Mouse (Mus musculus): ENCODE results near the gene Foxk1. TPM values are rescaled to one million over a fixed set of nuclear protein-coding genes. Genes with fewer than 3 reads are reported as not detected.

Gene Foxk1
- polyA plus RNA-seq, 1 experiment from 2014 or later = 4.3 TPM

- peaks cover 39% of the 10 kb centered on the region for H3K4me1 ChIP-seq
- no peaks in the 10 kb centered on the region for H3K27me3 ChIP-seq (replicated peaks)
- no peaks in the 10 kb centered on the region for H3K36me3 ChIP-seq
- ATAC-seq (ENCODE audit: extremely low read depth, insufficient number of reproducible peaks, low FRiP score, low TSS enrichment) = no peak
- 80% methylated on average over 4 of the region's 4 CpGs for WGBS
- H3K9ac ChIP-seq = no peak overlapping the region
- H3K4me2 ChIP-seq = no peak overlapping the region
- no peaks in the 10 kb centered on the region for H3K9me3 ChIP-seq
- H3K4me3 ChIP-seq = no peak overlapping the region
- peak overlapping the region; percentile 70 for H3K27ac ChIP-seq (replicated peaks)
Measured at GRCm38 (mm10) chr5:142387716-142388115, 13.6 kb upstream of the Foxk1 start.

- 64% methylated on average over 5 of the region's 5 CpGs for WGBS
Measured at GRCm38 (mm10) chr5:142391691-142392090, 9.6 kb upstream of the Foxk1 start.

GRCm38 (mm10) chr5:142394602-142395252 lies 6.6 kb upstream of the Foxk1 start:
- no peak overlapping the region for H3K27ac ChIP-seq (replicated peaks)
- H3K9ac ChIP-seq = no peak overlapping the region
- no peak overlapping the region for H3K4me3 ChIP-seq
- H3K36me3 ChIP-seq = no peaks in the 10 kb centered on the region
- ATAC-seq (ENCODE audit: extremely low read depth, insufficient number of reproducible peaks, low FRiP score, low TSS enrichment) = no peak
- H3K4me1 ChIP-seq = peaks cover 18% of the 10 kb centered on the region
- no peaks in the 10 kb centered on the region for H3K9me3 ChIP-seq
- H3K27me3 ChIP-seq (replicated peaks) = no peaks in the 10 kb centered on the region
- WGBS = 84% methylated on average over 6 of the region's 6 CpGs
- H3K4me2 ChIP-seq = no peak overlapping the region

More at GRCm38 (mm10) chr5:142391691-142392090, 9.6 kb upstream of the Foxk1 start:
- Histone ChIP-seq H3K4me1 (peaks cover 24% of the 10 kb centered on the region), H3K27me3 (replicated peaks) (no peaks in the 10 kb centered on the region), H3K27ac (replicated peaks) (peak overlapping the region; percentile 56; the same call in 1 of the 2 replicates), H3K9me3 (no peaks in the 10 kb centered on the region), H3K4me3 (no peak overlapping the region), H3K36me3 (no peaks in the 10 kb centered on the region), H3K4me2 (no peak overlapping the region), H3K9ac (0 out of 2 replicates have a peak overlapping the region, but pooled peaks have one; percentile 9)
- ATAC-seq (ENCODE audit: extremely low read depth, insufficient number of reproducible peaks, low FRiP score, low TSS enrichment) = no peak

GRCm38 (mm10) chr5:142395909-142396308 lies 5.4 kb upstream of the Foxk1 start:
- no peak for ATAC-seq (ENCODE audit: extremely low read depth, insufficient number of reproducible peaks, low FRiP score, low TSS enrichment)
- H3K9ac ChIP-seq = no peak overlapping the region
- H3K4me2 ChIP-seq = no peak overlapping the region
- no peaks in the 10 kb centered on the region for H3K27me3 ChIP-seq (replicated peaks)
- WGBS = 67% methylated on average over 5 of the region's 5 CpGs
- no peak overlapping the region for H3K27ac ChIP-seq (replicated peaks)
- no peaks in the 10 kb centered on the region for H3K36me3 ChIP-seq
- H3K4me3 ChIP-seq = no peak overlapping the region
- H3K4me1 ChIP-seq = peaks cover 26% of the 10 kb centered on the region
- H3K9me3 ChIP-seq = no peaks in the 10 kb centered on the region

GRCm38 (mm10) chr5:142400181-142400883 lies 965 bp upstream of the Foxk1 start:
- 20% methylated on average over 17 of the region's 17 CpGs for WGBS
- no peak for ATAC-seq (ENCODE audit: extremely low read depth, insufficient number of reproducible peaks, low FRiP score, low TSS enrichment)
- Histone ChIP-seq H3K27me3 (replicated peaks) (no peaks in the 10 kb centered on the region), H3K4me1 (peaks cover 41% of the 10 kb centered on the region), H3K9me3 (no peaks in the 10 kb centered on the region), H3K36me3 (peaks cover 6% of the 10 kb centered on the region), H3K4me2 (peak overlapping the region; percentile 93), H3K27ac (replicated peaks) (peak overlapping the region; percentile 93; the same call in 1 of the 2 replicates), H3K4me3 (peak overlapping the region; percentile 99), H3K9ac (peak overlapping the region; percentile 99)

- peaks cover 18% of the 10 kb centered on the region for H3K36me3 ChIP-seq
- peak overlapping the region; percentile 99 for H3K9ac ChIP-seq
- no peaks in the 10 kb centered on the region for H3K27me3 ChIP-seq (replicated peaks)
- WGBS = under 1% methylated on average over 63 of the region's 67 CpGs
- H3K27ac ChIP-seq (replicated peaks) = peak overlapping the region; percentile 93
- H3K4me3 ChIP-seq = peak overlapping the region; percentile 99
- peak overlapping the region; percentile 93 for H3K4me2 ChIP-seq
- H3K9me3 ChIP-seq = no peaks in the 10 kb centered on the region
- H3K4me1 ChIP-seq = peaks cover 53% of the 10 kb centered on the region
- ATAC-seq (ENCODE audit: extremely low read depth, insufficient number of reproducible peaks, low FRiP score, low TSS enrichment) = peak; percentile 19
Measured at GRCm38 (mm10) chr5:142401641-142402625, 636 bp downstream of the Foxk1 start.

- Histone ChIP-seq H3K27ac (replicated peaks) (no peak overlapping the region), H3K9ac (peak overlapping the region; percentile 99), H3K4me2 (peak overlapping the region; percentile 93), H3K36me3 (peaks cover 24% of the 10 kb centered on the region), H3K27me3 (replicated peaks) (no peaks in the 10 kb centered on the region), H3K9me3 (no peaks in the 10 kb centered on the region), H3K4me1 (peaks cover 60% of the 10 kb centered on the region), H3K4me3 (peak overlapping the region; percentile 99; the same call in 1 of the 2 replicates)
- no peak for ATAC-seq (ENCODE audit: extremely low read depth, insufficient number of reproducible peaks, low FRiP score, low TSS enrichment)
- WGBS = 61% methylated on average over 3 of the region's 3 CpGs
Measured at GRCm38 (mm10) chr5:142403694-142404093, 2.4 kb downstream of the Foxk1 start.

- peaks cover 63% of the 10 kb centered on the region for H3K4me1 ChIP-seq
- H3K4me3 ChIP-seq = no peak overlapping the region
Measured at GRCm38 (mm10) chr5:142404307-142404706, 3.0 kb downstream of the Foxk1 start.

GRCm38 (mm10) chr5:142405426-142405825 lies 4.1 kb downstream of the Foxk1 start:
- H3K4me1 ChIP-seq = peaks cover 71% of the 10 kb centered on the region
- H3K4me3 ChIP-seq = no peak overlapping the region
- WGBS = 74% methylated on average over 6 of the region's 6 CpGs

More at GRCm38 (mm10) chr5:142404307-142404706, 3.0 kb downstream of the Foxk1 start:
- Histone ChIP-seq H3K9ac (peak overlapping the region; percentile 99), H3K27me3 (replicated peaks) (no peaks in the 10 kb centered on the region), H3K9me3 (no peaks in the 10 kb centered on the region), H3K36me3 (peaks cover 25% of the 10 kb centered on the region), H3K4me2 (peak overlapping the region; percentile 93), H3K27ac (replicated peaks) (no peak overlapping the region)
- ATAC-seq (ENCODE audit: extremely low read depth, insufficient number of reproducible peaks, low FRiP score, low TSS enrichment) = no peak
- WGBS = 86% methylated on average over 1 of the region's 1 CpGs

GRCm38 (mm10) chr5:142406401-142406800 lies 5.1 kb downstream of the Foxk1 start:
- Histone ChIP-seq H3K27ac (replicated peaks) (no peak overlapping the region), H3K9me3 (no peaks in the 10 kb centered on the region), H3K27me3 (replicated peaks) (no peaks in the 10 kb centered on the region), H3K9ac (peak overlapping the region; percentile 11; the same call in 1 of the 2 replicates), H3K4me2 (no peak overlapping the region), H3K36me3 (peaks cover 29% of the 10 kb centered on the region), H3K4me3 (no peak overlapping the region), H3K4me1 (peaks cover 69% of the 10 kb centered on the region)
- ATAC-seq (ENCODE audit: extremely low read depth, insufficient number of reproducible peaks, low FRiP score, low TSS enrichment) = no peak
- WGBS = 65% methylated on average over 7 of the region's 7 CpGs

More at GRCm38 (mm10) chr5:142405426-142405825, 4.1 kb downstream of the Foxk1 start:
- Histone ChIP-seq H3K36me3 (peaks cover 25% of the 10 kb centered on the region), H3K9ac (no peak overlapping the region), H3K27me3 (replicated peaks) (no peaks in the 10 kb centered on the region), H3K9me3 (no peaks in the 10 kb centered on the region), H3K27ac (replicated peaks) (no peak overlapping the region), H3K4me2 (no peak overlapping the region)
- no peak for ATAC-seq (ENCODE audit: extremely low read depth, insufficient number of reproducible peaks, low FRiP score, low TSS enrichment)

- no peak overlapping the region for H3K27ac ChIP-seq (replicated peaks)
- no peak overlapping the region for H3K9ac ChIP-seq
- no peak overlapping the region for H3K4me3 ChIP-seq
- 68% methylated on average over 11 of the region's 11 CpGs for WGBS
- peaks cover 29% of the 10 kb centered on the region for H3K36me3 ChIP-seq
- H3K4me2 ChIP-seq = no peak overlapping the region
- no peak for ATAC-seq (ENCODE audit: extremely low read depth, insufficient number of reproducible peaks, low FRiP score, low TSS enrichment)
- H3K9me3 ChIP-seq = no peaks in the 10 kb centered on the region
- H3K4me1 ChIP-seq = peaks cover 72% of the 10 kb centered on the region
- no peaks in the 10 kb centered on the region for H3K27me3 ChIP-seq (replicated peaks)
Measured at GRCm38 (mm10) chr5:142406937-142407336, 5.6 kb downstream of the Foxk1 start.

All from heart, embryonic 13.5 days (tissue).